Mouse (Mus musculus): ENCODE measurements around the gene Crebrf.

GRCm38 (mm10) chr17:26749975-26750374 lies 34.5 kb downstream of the Crebrf start:
- TF ChIP-seq CTCF (IDR thresholded peaks at IDR 0.05; ENCODE audit: extremely low read depth, insufficient read depth, low read length) (no peak), POLR2A (IDR thresholded peaks at IDR 0.05; ENCODE audit: extremely low read depth, insufficient read depth, low read length) (no peak)
